Mouse (Mus musculus) forebrain, embryonic 16.5 days (tissue): ENCODE results near the gene Hus1. TPM values are rescaled to one million over a fixed set of nuclear protein-coding genes. Genes with fewer than 3 reads are reported as not detected.

ENCODE experiments used
- ATAC-seq: fragments of 200-750 bp; cut with Nextera tagmentation; 2 replicates; pipeline ENCODE4 v1.8.0; 2017; ENCODE audit warnings: mild to moderate bottlenecking, moderate library complexity
- H3K27ac ChIP-seq: fragments of 300-500 bp; sonication (generic); 2 replicates; pipeline ENCODE4 v1.5.1; 2014; ENCODE audit warnings: low read length, control low read depth
- H3K27me3 ChIP-seq: fragments of 300-500 bp; sonication (generic); replicated peaks from 2 replicates; pipeline ENCODE4 v1.6.1; 2014; ENCODE audit warnings: low read length; ENCODE audit not compliant: control insufficient read depth, insufficient read depth
- H3K36me3 ChIP-seq: fragments of 300-500 bp; sonication (generic); 2 replicates; pipeline ENCODE4 v1.6.1; 2014; ENCODE audit not compliant: control insufficient read depth, insufficient read depth
- H3K4me1 ChIP-seq: fragments of 300-500 bp; sonication (generic); replicated peaks from 2 replicates; pipeline ENCODE4 v1.6.1; 2014; ENCODE audit warnings: low read length; ENCODE audit not compliant: control insufficient read depth, insufficient read depth
- H3K4me2 ChIP-seq: fragments of 300-500 bp; sonication (generic); 2 replicates; pipeline ENCODE4 v1.6.1; 2014; ENCODE audit warnings: mild to moderate bottlenecking, low read length, control low read depth
- H3K4me3 ChIP-seq: fragments of 300-500 bp; sonication (generic); replicated peaks from 2 replicates; pipeline ENCODE4 v1.5.1; 2014; ENCODE audit warnings: mild to moderate bottlenecking, low read length, control low read depth
- H3K9ac ChIP-seq: fragments of 300-500 bp; sonication (generic); replicated peaks from 2 replicates; pipeline ENCODE4 v1.6.1; 2014; ENCODE audit warnings: low read depth, low read length, control low read depth
- H3K9me3 ChIP-seq: fragments of 300-500 bp; sonication (generic); 2 replicates; pipeline ENCODE4 v1.6.1; 2016; ENCODE audit warnings: low read length; ENCODE audit not compliant: control insufficient read depth
- WGBS: fragments of 180-500 bp; shearing (Covaris S2); extraction: QIAGEN DNeasy Blood & Tissue Kit; methylation state at CpG from one replicate; pipeline ENCODE4 v1.1.7; 2014; 5-methylcytosine and 5-hydroxymethylcytosine counted together
- polyA plus RNA-seq: library from polyadenylated mRNA; unstranded; fragments of >200 nt; fragmentation: Nextera tagmentation; extraction: Ambion mirVana; gene quantifications from 2 replicates; pipeline ENCODE4 v1.2.1, GENCODE M21; 2015

Hus1 gene
- polyA plus RNA-seq, 1 experiment from 2014 or later: 9.3 TPM

DNA sequence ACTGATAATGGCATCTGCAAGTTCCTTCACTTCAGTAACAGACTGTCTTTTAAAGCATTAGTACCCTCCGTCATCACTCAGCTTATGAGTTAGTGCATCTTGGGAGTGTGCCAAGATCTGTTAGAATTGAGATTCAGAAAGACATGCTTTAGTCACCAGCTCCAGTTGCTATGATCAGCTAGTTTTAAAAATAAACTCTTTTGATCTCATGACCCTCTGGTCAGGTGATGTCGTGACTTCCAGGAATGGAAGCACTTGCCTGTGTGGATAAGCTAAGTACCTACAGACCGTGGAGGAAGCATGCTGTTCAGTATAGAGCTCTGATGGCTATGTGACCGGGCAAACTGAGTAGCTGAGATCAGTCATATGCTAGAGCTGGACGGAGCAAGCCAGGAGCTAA lies 36.1 kb upstream of the Hus1 start:
- no peak overlapping the region for H3K9ac ChIP-seq
- H3K4me1 ChIP-seq: peaks cover 10% of the 10 kb centered on the region
- ATAC-seq: no peak
- peaks cover 7% of the 10 kb centered on the region; the same call in 1 of the 2 replicates for H3K27me3 ChIP-seq
- no peaks in the 10 kb centered on the region for H3K36me3 ChIP-seq
- 80% methylated on average over 5 of the region's 5 CpGs for WGBS
- no peak overlapping the region for H3K4me3 ChIP-seq
- H3K4me2 ChIP-seq: no peak overlapping the region
- H3K9me3 ChIP-seq: no peaks in the 10 kb centered on the region
- no peak overlapping the region for H3K27ac ChIP-seq

DNA sequence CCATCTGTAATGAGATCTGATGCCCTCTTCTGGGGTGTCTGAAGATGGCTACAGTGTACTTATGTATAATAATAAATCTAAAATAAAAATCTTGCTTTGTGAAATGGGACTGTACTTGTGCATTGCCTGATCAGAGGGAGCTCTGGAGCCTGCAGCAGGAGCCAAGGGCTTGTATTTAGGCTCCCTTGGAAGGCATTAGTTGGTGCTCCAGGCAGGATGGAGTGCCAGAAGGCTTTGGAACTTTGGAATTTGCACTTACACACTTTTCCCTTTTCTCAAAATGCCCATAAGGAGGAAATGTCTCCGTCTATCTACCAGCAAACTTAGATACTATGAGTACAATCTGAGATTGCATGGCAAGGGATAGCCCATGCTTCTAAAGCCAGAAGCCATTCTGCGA lies 35.6 kb upstream of the Hus1 start:
- no peak for ATAC-seq
- H3K4me2 ChIP-seq: no peak overlapping the region
- peaks cover 10% of the 10 kb centered on the region for H3K4me1 ChIP-seq
- H3K9ac ChIP-seq: no peak overlapping the region
- WGBS: 91% methylated on average over 2 of the region's 2 CpGs
- peaks cover 7% of the 10 kb centered on the region; the same call in 1 of the 2 replicates for H3K27me3 ChIP-seq
- H3K4me3 ChIP-seq: no peak overlapping the region
- no peaks in the 10 kb centered on the region for H3K36me3 ChIP-seq
- H3K9me3 ChIP-seq: no peaks in the 10 kb centered on the region
- no peak overlapping the region for H3K27ac ChIP-seq

DNA sequence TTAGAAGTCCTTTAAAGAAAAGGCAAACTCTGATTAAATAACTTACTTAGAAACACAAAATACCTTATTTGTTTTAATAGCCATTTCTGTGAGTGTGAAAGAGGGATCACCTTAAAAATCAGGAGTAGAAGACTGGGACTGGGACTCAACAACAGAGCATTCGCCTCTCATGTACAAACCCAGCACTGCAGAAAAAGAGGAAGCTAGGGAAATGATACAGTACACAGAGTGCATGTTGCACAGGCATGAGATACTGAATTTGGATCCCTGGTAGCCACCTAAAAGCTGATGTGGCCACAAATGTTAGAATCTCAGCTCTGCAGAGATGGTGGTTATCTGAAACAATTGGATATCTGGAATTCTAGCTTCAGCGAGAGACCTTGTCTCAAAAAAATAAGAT lies 20.5 kb upstream of the Hus1 start:
- Histone ChIP-seq H3K4me2 (no peak overlapping the region), H3K36me3 (no peaks in the 10 kb centered on the region), H3K27me3 (no peaks in the 10 kb centered on the region), H3K27ac (no peak overlapping the region), H3K4me1 (no peaks in the 10 kb centered on the region), H3K4me3 (no peak overlapping the region), H3K9ac (no peak overlapping the region), H3K9me3 (no peaks in the 10 kb centered on the region)
- WGBS: 90% methylated on average over 2 of the region's 2 CpGs
- no peak for ATAC-seq

DNA sequence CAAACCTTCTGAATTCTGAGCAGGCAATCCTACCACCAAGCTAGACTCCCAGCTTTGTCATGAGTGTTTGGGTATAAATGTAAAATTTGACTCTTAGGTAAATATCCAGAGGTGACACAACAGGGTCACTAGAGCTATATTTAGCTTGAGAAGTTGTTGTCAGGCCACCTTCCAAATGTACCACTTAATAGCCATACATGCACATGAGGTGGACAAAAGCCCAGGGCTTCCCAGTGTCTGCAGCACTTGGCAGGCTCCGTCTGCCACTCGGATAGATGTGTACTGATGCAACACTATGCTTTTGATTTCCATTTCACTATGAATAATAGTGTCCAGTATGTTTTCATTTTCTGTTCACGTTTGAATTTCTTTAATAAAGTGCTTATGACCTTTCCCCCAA lies 14.2 kb upstream of the Hus1 start:
- Histone ChIP-seq H3K4me3 (no peak overlapping the region), H3K27me3 (no peaks in the 10 kb centered on the region), H3K9ac (no peak overlapping the region), H3K27ac (no peak overlapping the region), H3K36me3 (no peaks in the 10 kb centered on the region), H3K9me3 (no peaks in the 10 kb centered on the region), H3K4me2 (no peak overlapping the region), H3K4me1 (no peaks in the 10 kb centered on the region)
- 77% methylated on average over 3 of the region's 3 CpGs for whole genome bisulfite sequencing
- ATAC-seq: no peak

DNA sequence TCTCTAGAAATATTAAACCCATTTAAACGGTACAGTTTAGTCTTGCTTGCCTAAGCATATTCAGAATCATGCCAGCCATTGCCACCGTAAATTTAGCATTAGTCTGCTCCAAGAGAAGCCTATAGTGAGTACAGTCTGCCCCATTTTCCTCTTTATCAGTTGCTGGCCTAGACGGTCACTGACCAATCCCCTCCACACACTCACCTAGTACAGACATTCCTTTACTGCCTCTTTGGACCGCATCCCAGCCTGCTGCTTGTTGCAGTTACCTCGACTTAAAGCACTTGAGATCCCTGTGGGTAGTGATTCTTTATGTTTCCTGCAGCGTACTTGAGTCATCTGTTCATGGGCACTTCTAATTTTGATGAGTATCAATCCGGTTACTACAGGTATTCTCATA lies 13.8 kb upstream of the Hus1 start:
- H3K36me3 ChIP-seq: no peaks in the 10 kb centered on the region
- no peak overlapping the region for H3K4me2 ChIP-seq
- H3K9me3 ChIP-seq: no peaks in the 10 kb centered on the region
- no peak overlapping the region for H3K4me3 ChIP-seq
- no peak overlapping the region for H3K9ac ChIP-seq
- H3K4me1 ChIP-seq: no peaks in the 10 kb centered on the region
- WGBS: 84% methylated on average over 7 of the region's 7 CpGs
- no peak for ATAC-seq
- H3K27ac ChIP-seq: no peak overlapping the region
- no peaks in the 10 kb centered on the region for H3K27me3 ChIP-seq

DNA sequence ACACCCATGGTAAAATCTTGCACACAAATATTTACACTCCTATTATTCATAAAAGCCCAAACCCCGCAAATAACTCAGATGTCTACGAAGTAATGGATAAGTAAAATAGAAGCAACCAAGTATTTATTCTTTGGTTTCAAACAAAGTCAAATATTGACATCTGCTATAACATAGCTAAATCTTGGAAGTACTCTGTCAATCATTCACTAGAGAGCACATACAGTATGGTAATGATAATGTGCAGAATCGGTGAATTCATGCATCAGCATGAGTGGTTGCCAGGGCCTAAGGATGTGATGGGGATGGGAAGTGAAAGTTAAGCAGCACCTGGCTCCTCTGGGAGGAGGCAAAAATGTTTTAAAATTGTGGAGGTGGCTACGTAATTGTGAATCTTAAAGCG lies 9.2 kb upstream of the Hus1 start:
- Histone ChIP-seq H3K4me3 (no peak overlapping the region), H3K27ac (no peak overlapping the region), H3K4me2 (no peak overlapping the region), H3K36me3 (no peaks in the 10 kb centered on the region), H3K9ac (no peak overlapping the region), H3K4me1 (no peaks in the 10 kb centered on the region), H3K27me3 (no peaks in the 10 kb centered on the region), H3K9me3 (no peaks in the 10 kb centered on the region)
- 94% methylated on average over 5 of the region's 5 CpGs for WGBS
- no peak for ATAC-seq

DNA sequence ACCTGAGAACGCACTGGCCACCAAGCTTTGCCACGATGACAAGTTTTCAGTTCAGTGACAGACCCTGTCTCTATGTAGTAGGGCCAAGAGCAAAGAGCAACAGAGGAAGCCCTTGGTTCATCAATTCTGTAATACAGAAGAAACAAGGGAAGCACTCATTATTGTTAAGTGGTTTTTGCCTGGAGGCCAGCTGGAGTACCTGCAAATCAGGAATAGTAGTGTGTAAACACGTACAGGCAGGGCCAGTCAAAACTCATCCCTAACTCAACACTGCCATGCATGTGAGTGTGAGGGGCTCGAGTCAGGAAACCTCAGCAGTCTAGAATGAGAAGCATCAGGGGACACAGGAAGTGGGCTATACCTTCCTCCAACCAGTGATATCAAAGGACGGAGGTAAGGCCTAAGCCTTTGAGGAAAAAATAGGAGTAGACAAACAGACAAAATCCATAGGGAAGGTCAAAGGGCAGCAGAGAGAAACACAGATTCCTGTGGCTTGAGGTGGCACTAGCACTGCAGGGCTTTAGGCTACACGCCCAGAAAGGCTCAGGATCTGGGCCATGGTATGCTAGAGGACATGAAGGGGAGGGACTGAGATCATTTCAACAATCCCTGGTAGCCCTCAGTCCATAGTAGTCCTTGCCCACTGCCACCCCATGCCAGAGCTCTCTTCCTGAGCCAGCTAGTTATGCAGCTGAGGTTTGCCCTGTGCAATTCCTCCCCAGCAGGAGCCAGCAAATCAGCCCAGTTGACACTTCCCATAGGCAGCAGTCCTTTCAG lies 7.7 kb upstream of the Hus1 start:
- H3K4me2 ChIP-seq: no peak overlapping the region
- no peak overlapping the region for H3K27ac ChIP-seq
- no peaks in the 10 kb centered on the region for H3K27me3 ChIP-seq
- no peaks in the 10 kb centered on the region for H3K4me1 ChIP-seq
- H3K36me3 ChIP-seq: no peaks in the 10 kb centered on the region
- no peak for ATAC-seq
- H3K9me3 ChIP-seq: no peaks in the 10 kb centered on the region
- 83% methylated on average over 6 of the region's 6 CpGs for WGBS
- H3K9ac ChIP-seq: no peak overlapping the region
- H3K4me3 ChIP-seq: no peak overlapping the region

DNA sequence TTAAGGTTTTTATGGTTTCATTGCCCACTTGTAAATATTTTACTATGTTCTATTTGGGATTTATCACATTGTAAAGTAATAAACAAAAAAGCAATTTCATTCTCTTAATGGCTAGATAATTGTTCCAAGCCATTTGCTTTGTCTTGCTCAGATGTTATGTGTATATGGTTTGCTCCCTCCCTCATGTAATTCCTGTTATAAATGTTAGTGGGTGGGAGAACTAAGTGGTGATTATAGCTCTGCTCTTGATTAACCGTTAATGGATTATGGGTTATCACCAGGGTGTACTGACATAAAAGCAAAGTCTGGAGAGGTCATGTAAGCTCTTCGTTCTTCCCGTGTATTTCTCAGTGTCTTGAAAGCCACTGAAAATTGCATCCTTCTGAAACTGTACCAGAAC lies 3.7 kb upstream of the Hus1 start:
- no peak overlapping the region for H3K4me2 ChIP-seq
- no peak overlapping the region for H3K4me3 ChIP-seq
- no peak overlapping the region for H3K9ac ChIP-seq
- peaks cover 7% of the 10 kb centered on the region for H3K4me1 ChIP-seq
- no peak for ATAC-seq
- H3K27me3 ChIP-seq: no peaks in the 10 kb centered on the region
- H3K36me3 ChIP-seq: no peaks in the 10 kb centered on the region
- no peaks in the 10 kb centered on the region for H3K9me3 ChIP-seq
- no peak overlapping the region for H3K27ac ChIP-seq
- WGBS: 79% methylated on average over 3 of the region's 3 CpGs

DNA sequence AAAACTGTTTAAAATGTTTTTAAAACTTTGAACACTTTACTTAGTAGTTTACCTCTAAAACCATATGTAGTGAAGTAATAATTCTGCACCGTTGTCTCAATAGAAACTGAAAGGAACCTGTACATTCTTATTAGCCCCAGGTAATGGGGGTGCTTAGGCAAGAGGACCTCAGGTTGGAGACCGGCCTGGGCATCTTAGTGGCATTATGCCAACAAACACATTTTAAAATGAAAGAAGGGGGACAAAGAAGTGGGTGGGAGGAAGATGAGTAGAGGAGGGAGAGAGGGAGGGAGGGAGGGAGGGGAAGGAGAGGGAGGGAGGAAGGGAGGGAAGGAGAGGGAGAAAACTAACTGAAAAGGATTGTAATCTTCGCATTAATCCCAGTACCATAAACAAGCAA lies 357 bp upstream of the Hus1 start:
- peak overlapping the region; percentile 74 for H3K4me3 ChIP-seq
- peaks cover 10% of the 10 kb centered on the region for H3K4me1 ChIP-seq
- WGBS: 1% methylated on average over 3 of the region's 3 CpGs
- no peaks in the 10 kb centered on the region for H3K27me3 ChIP-seq
- peak; percentile 16; the same call in 1 of the 2 replicates for ATAC-seq
- no peak overlapping the region for H3K27ac ChIP-seq
- no peaks in the 10 kb centered on the region for H3K9me3 ChIP-seq
- H3K9ac ChIP-seq: peak overlapping the region; percentile 78
- no peaks in the 10 kb centered on the region for H3K36me3 ChIP-seq
- H3K4me2 ChIP-seq: peak overlapping the region; percentile 64

DNA sequence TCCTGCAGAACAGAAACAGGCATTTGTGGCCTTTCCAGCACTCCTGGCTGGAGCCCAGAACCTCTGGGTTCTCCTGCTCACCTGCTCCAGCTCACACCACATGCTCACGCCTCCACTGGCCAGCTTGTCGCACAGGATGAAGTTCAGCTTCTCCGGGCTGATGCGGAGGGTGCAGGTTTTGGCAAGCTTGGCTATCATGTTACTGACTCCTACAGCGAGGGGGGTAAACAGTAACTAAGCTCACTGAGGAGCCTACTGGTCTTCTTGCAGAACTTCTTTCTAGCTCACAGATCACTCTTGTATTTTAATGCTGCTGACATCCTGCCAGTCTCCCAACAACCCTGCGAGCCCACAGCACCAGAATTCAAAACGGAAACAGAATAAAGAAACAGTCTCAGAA lies 575 bp downstream of the Hus1 start:
- H3K4me3 ChIP-seq: peak overlapping the region; percentile 74
- H3K36me3 ChIP-seq: no peaks in the 10 kb centered on the region
- peak overlapping the region; percentile 64 for H3K4me2 ChIP-seq
- H3K27ac ChIP-seq: peak overlapping the region; percentile 45
- under 1% methylated on average over 7 of the region's 7 CpGs for WGBS
- peaks cover 10% of the 10 kb centered on the region for H3K4me1 ChIP-seq
- peak; percentile 67 for ATAC-seq
- H3K9me3 ChIP-seq: no peaks in the 10 kb centered on the region
- peak overlapping the region; percentile 78 for H3K9ac ChIP-seq
- no peaks in the 10 kb centered on the region for H3K27me3 ChIP-seq
